Mouse (Mus musculus) liver, postnatal 0 days (tissue): Measurements from ENCODE around the gene Klf13. TPM values are rescaled to one million over a fixed set of nuclear protein-coding genes. Genes with fewer than 3 reads are reported as not detected.
A peak's percentile ranks its signal among the peaks of the same experiment; 100 is the strongest.

Source experiments
- ATAC-seq: fragments of 200-750 bp; cut with Nextera tagmentation; 2 replicates; pipeline ENCODE4 v1.8.0; 2017; ENCODE audit warnings: mild to moderate bottlenecking, moderate library complexity
- DNase-seq: peaks from one replicate; pipeline ENCODE4 v3.0.0-alpha.2; 2016
- H3K27ac ChIP-seq: fragments of 300-500 bp; sonication (generic); 2 replicates; pipeline ENCODE4 v1.5.1; 2014; ENCODE audit warnings: antibody characterized with exemption, moderate library complexity, mild to moderate bottlenecking, low read depth
- H3K27me3 ChIP-seq: fragments of 300-500 bp; sonication (generic); 2 replicates; pipeline ENCODE4 v1.6.1; 2014; ENCODE audit warnings: low read length, control low read depth, mixed read lengths; ENCODE audit not compliant: insufficient read depth
- H3K36me3 ChIP-seq: fragments of 300-500 bp; sonication (generic); replicated peaks from 2 replicates; pipeline ENCODE4 v1.6.1; 2014; ENCODE audit warnings: mild to moderate bottlenecking, control low read depth, low read length, moderate library complexity, mixed read lengths; ENCODE audit not compliant: insufficient read depth
- H3K4me1 ChIP-seq: fragments of 300-500 bp; sonication (generic); 2 replicates; pipeline ENCODE4 v1.6.1; 2014; ENCODE audit warnings: antibody characterized with exemption, mild to moderate bottlenecking, control low read depth; ENCODE audit not compliant: insufficient read depth
- H3K4me2 ChIP-seq: fragments of 300-500 bp; sonication (generic); 2 replicates; pipeline ENCODE4 v1.6.1; 2014; ENCODE audit warnings: low read depth, mild to moderate bottlenecking, low read length, moderate library complexity, mixed read lengths
- H3K4me3 ChIP-seq: fragments of 300-500 bp; sonication (generic); 2 replicates; pipeline ENCODE4 v1.5.1; 2014; ENCODE audit warnings: low read depth, low read length
- H3K9ac ChIP-seq: fragments of 300-500 bp; sonication (generic); replicated peaks from 2 replicates; pipeline ENCODE4 v1.6.1; 2014; ENCODE audit warnings: mild to moderate bottlenecking, moderate library complexity
- H3K9me3 ChIP-seq: fragments of 300-500 bp; sonication (generic); 2 replicates; pipeline ENCODE4 v1.6.1; 2016; ENCODE audit warnings: mild to moderate bottlenecking, control low read depth, low read length, mixed read lengths
- CTCF ChIP-seq: sonication (generic); IDR thresholded peaks from 2 replicates; pipeline ENCODE4 v1.5.1; 2016; ENCODE audit warnings: antibody characterized with exemption, low read depth
- EP300 ChIP-seq: IDR thresholded peaks from 2 replicates; pipeline ENCODE4 v1.6.1; 2016; ENCODE audit warnings: antibody characterized with exemption, low read depth, mild to moderate bottlenecking
- WGBS: fragments of 180-500 bp; shearing (Covaris S2); extraction: QIAGEN DNeasy Blood & Tissue Kit; methylation state at CpG from one replicate; pipeline ENCODE4 v1.1.7; 2014; ENCODE audit not compliant: insufficient replicate concordance; 5-methylcytosine and 5-hydroxymethylcytosine counted together
- polyA plus RNA-seq: library from polyadenylated mRNA; unstranded; fragments of >200 nt; fragmentation: Nextera tagmentation; extraction: Ambion mirVana; gene quantifications from 2 replicates; pipeline ENCODE4 v1.2.1, GENCODE M21; 2015

The Klf13 gene
- polyA plus RNA-seq, 1 experiment from 2014 or later, result 25.7 TPM

DNA sequence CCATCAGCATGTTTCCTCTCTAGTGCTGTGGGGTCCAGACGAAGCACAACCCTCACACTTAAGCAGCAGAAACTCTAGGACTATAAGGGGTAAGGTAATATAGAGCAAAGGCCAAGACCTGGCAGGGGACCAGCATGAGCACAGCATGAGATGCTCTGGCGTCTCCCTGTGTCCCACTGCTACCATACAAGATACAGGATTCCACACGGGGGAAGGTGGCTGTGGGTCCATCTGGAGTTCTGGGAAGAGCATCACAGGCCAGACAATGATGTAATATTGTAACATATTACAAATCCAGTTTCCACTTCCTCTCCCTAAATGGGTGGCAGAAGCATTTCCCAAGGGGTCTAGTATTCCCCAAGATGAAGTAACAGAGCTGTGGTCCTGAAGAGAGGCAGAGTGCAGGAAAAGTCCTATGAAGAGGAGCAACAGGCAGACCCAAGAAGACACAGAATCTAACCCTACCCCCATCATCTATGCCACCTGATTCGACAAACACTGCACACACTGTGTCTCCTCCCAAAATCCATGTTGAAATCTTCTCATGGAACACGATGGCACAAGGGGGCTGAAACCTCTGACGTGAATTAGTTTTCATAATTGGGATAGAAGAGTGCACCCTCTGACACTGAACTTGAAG is 22.3 kb downstream of the Klf13 start, which contains the start of gene E030018B13Rik:
Gene E030018B13Rik, plus strand, starts transcription at position 590 of the 640 bp plus-strand sequence.
- peaks cover 94% of the 10 kb centered on the region for H3K4me1 ChIP-seq
- TF ChIP-seq CTCF, result no peak
- 78% methylated on average over 6 of the region's 6 CpGs for WGBS

GRCm38 (mm10) chr7:63914891-63915290 is 23.8 kb downstream of the Klf13 start:
- Histone ChIP-seq H3K27me3 (no peaks in the 10 kb centered on the region), H3K4me2 (no peak overlapping the region), H3K4me3 (no peak overlapping the region), H3K27ac (0 out of 2 replicates have a peak overlapping the region, but pooled peaks have one; percentile 11), H3K4me1 (peaks cover 94% of the 10 kb centered on the region), H3K9ac (no peak overlapping the region), H3K9me3 (no peaks in the 10 kb centered on the region), H3K36me3 (peaks cover 7% of the 10 kb centered on the region; the same call in 1 of the 2 replicates)
- TF ChIP-seq EP300 (no peak), CTCF (no peak)
- 87% methylated on average over 2 of the region's 2 CpGs for WGBS
- ATAC-seq, result no peak
- no peak for DNase-seq

More for the DNA sequence above, 22.3 kb downstream of the Klf13 start, which contains the start of gene E030018B13Rik:
- H3K4me2 ChIP-seq, result no peak within 1 kb of the TSS
- ATAC-seq, result no peak
- no peak for DNase-seq
- no peak within 1 kb of the TSS for H3K9ac ChIP-seq
- H3K27me3 ChIP-seq, result no peaks in the 10 kb centered on the region
- H3K36me3 ChIP-seq, result peaks cover 13% of the 10 kb centered on the region; the same call in 1 of the 2 replicates
- H3K4me3 ChIP-seq, result no peak within 1 kb of the TSS
- H3K27ac ChIP-seq, result peak within 1 kb of the TSS; percentile 62; the same call in 1 of the 2 replicates
- no peaks in the 10 kb centered on the region for H3K9me3 ChIP-seq

GRCm38 (mm10) chr7:63913724-63914692 is 24.7 kb downstream of the Klf13 start:
- TF ChIP-seq EP300, result no peak
- no peak for TF ChIP-seq CTCF
- Histone ChIP-seq H3K36me3 (peaks cover 7% of the 10 kb centered on the region; the same call in 1 of the 2 replicates), H3K27me3 (no peaks in the 10 kb centered on the region), H3K4me1 (peaks cover 92% of the 10 kb centered on the region), H3K4me2 (no peak overlapping the region), H3K9ac (no peak overlapping the region), H3K27ac (peak overlapping the region; percentile 99), H3K9me3 (no peaks in the 10 kb centered on the region), H3K4me3 (no peak overlapping the region)
- WGBS, result 62% methylated on average over 10 of the region's 10 CpGs
- ATAC-seq (no peak), DNase-seq (no peak)

DNA sequence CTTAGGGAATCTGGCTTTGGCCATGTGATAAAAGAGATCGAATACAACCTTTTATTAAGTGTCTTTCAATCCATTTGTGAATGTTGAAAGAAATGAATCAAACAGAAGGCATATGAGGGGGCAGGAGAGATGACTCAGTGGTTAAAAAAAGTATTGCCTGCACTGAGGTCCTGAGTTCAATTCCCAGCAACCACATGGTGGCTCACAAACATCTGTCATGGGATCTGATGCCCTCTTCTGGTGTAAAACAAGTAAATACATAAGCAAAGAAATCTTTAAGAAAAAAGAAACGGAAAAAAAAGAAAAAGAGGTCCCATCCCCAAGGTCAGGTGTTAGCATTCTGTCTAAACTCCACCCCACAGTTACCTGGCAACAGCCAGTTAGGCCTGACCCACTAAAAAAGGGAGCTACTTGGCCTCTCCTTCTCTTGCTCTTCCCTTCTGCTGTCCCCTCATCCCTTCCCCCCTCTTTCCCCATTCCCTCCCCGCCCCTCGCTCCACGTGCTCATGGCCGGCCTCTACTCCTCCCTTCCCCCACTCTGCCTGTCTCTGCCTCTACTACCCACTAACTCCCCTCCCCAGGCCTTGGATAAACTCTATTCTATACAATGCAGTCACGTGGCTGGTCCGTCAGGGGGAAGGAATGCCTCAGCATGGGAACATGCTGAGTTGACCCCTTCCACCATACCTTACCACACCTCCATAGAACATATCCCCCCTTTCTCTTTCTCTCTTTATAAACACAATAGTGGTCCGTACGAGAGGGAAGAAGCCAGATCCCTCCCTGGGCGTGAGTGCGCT is 25.6 kb downstream of the Klf13 start:
- H3K9me3 ChIP-seq, result no peaks in the 10 kb centered on the region
- H3K4me1 ChIP-seq, result peaks cover 93% of the 10 kb centered on the region
- no peak overlapping the region for H3K4me3 ChIP-seq
- WGBS, result 67% methylated on average over 12 of the region's 12 CpGs
- peak overlapping the region; percentile 99 for H3K27ac ChIP-seq
- peaks cover 7% of the 10 kb centered on the region; the same call in 1 of the 2 replicates for H3K36me3 ChIP-seq
- peak; percentile 25; the same call in 1 of the 2 replicates for TF ChIP-seq CTCF
- TF ChIP-seq EP300, result no peak
- no peak overlapping the region for H3K4me2 ChIP-seq
- DNase-seq, result no peak
- H3K27me3 ChIP-seq, result no peaks in the 10 kb centered on the region
- H3K9ac ChIP-seq, result no peak overlapping the region
- no peak for ATAC-seq

- peak; percentile 31 for ATAC-seq
- Histone ChIP-seq H3K4me1 (peaks cover 94% of the 10 kb centered on the region), H3K9ac (peak overlapping the region; percentile 62), H3K4me2 (peak overlapping the region; percentile 58), H3K4me3 (no peak overlapping the region), H3K27ac (peak overlapping the region; percentile 99), H3K27me3 (no peaks in the 10 kb centered on the region), H3K9me3 (no peaks in the 10 kb centered on the region), H3K36me3 (peaks cover 8% of the 10 kb centered on the region; the same call in 1 of the 2 replicates)
- WGBS, result 41% methylated on average over 7 of the region's 7 CpGs
- DNase-seq, result peak; percentile 45
- TF ChIP-seq CTCF (no peak), EP300 (no peak)
These were observed 26.4 kb downstream of the Klf13 start for GRCm38 (mm10) chr7:63912234-63912810.
